In the genomic region with DNA sequence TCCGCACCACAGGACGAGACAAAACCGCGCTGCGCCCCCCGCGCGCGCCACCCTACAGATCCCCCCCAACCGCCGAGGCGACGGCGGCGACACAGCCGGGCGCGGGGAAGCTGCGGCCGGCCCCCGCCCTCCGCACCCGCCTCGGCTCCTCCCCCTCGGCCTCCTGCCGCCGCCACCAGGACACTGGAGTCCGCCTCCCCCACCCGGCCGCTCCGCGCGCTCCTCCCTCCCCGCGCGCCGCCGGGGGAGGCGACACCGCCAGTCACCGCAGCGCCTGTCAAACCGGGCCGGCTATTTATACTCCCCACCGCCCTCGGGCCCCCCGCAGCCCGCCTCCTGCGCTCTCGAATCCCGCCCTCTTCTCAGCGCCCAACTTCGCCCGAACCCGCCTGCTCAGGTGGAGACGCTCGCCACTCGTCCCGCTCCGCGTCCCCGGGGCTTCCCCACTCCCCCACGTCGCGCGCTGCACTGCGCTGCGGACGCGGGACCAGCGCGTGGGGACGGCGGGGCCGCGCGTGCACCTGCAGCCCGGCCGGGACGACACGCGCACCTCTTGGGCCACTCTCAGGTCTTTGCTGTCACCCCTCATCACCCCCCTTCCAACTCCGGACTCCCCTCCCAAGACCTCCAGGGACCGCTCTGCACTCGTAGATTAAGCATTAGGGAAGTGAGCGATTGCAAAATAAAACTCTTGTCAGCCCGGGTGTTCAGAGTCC, we compare ENCODE assay signal across 8 mouse cellular contexts. TPM values are rescaled to one million over a fixed set of nuclear protein-coding genes. Genes with fewer than 3 reads are reported as not detected.
A peak's percentile ranks its signal among the peaks of the same experiment; 100 is the strongest.
DNase-seq lines count a peak whose midpoint lies in the region; ATAC-seq and TF ChIP-seq lines count a peak whose summit lies in the region.

A gene (minus strand): TSS at position 112 of the 716 bp plus-strand sequence.

- no peaks in the 10 kb centered on the region for H3K27me3 ChIP-seq in forebrain, embryonic 16.5 days (replicated peaks; ENCODE audit: control insufficient read depth, insufficient read depth, low read length)
- no peaks in the 10 kb centered on the region for H3K27me3 ChIP-seq in lung, embryonic 14.5 days (ENCODE audit: insufficient read depth, low read length)

- H3K4me2 ChIP-seq in forebrain, embryonic 16.5 days (ENCODE audit: low read length), result peak within 1 kb of the TSS; percentile 85
- H3K4me2 ChIP-seq in lung, embryonic 14.5 days, result peak within 1 kb of the TSS; percentile 92

- under 1% methylated on average over 71 of the region's 87 CpGs for WGBS in forebrain, embryonic 16.5 days
- WGBS in lung, embryonic 14.5 days, result under 1% methylated on average over 61 of the region's 87 CpGs

- peak within 1 kb of the TSS; percentile 84 to 94 for H3K4me3 ChIP-seq in ES-E14 (ENCODE audit: insufficient read depth in 1 of 2, low read depth in 1 of 2, low read length in 2 of 2, poor library complexity in 1 of 2, severe bottlenecking in 1 of 2)
- H3K4me3 ChIP-seq in forebrain, embryonic 16.5 days (replicated peaks; ENCODE audit: low read length), result peak within 1 kb of the TSS; percentile 90
- peak within 1 kb of the TSS; percentile 70 for H3K4me3 ChIP-seq in layer of hippocampus, adult 2 months
- H3K4me3 ChIP-seq in lung, embryonic 14.5 days (ENCODE audit: low read depth, low read length), result peak within 1 kb of the TSS; percentile 96

- no peaks in the 10 kb centered on the region for H3K9me3 ChIP-seq in ES-E14 (ENCODE audit: control insufficient read depth, insufficient read depth, low read depth, low read length)
- no peaks in the 10 kb centered on the region for H3K9me3 ChIP-seq in forebrain, embryonic 16.5 days (ENCODE audit: control insufficient read depth, low read length)
- H3K9me3 ChIP-seq in lung, embryonic 14.5 days (ENCODE audit: low read depth, low read length), result no peaks in the 10 kb centered on the region

- peak within 1 kb of the TSS; percentile 57; the same call in 1 of the 2 replicates for H3K27ac ChIP-seq in ES-E14 (ENCODE audit: insufficient read depth, low read depth, low read length, poor library complexity, severe bottlenecking)
- peak within 1 kb of the TSS; percentile 99 for H3K27ac ChIP-seq in forebrain, embryonic 16.5 days (ENCODE audit: low read length)
- peak within 1 kb of the TSS; percentile 99 for H3K27ac ChIP-seq in layer of hippocampus, adult 2 months
- peak within 1 kb of the TSS; percentile 97 for H3K27ac ChIP-seq in lung, embryonic 14.5 days (ENCODE audit: low read depth)

- H3K9ac ChIP-seq in ES-E14 (ENCODE audit: insufficient read depth, low read depth, low read length, poor library complexity, severe bottlenecking), result peak within 1 kb of the TSS; percentile 70
- peak within 1 kb of the TSS; percentile 94 for H3K9ac ChIP-seq in forebrain, embryonic 16.5 days (replicated peaks; ENCODE audit: low read depth, low read length)
- H3K9ac ChIP-seq in lung, embryonic 14.5 days, result peak within 1 kb of the TSS; percentile 92

- H3K36me3 ChIP-seq in ES-E14 (ENCODE audit: control insufficient read depth, insufficient read depth, low read length, poor library complexity, severe bottlenecking), result no peaks in the 10 kb centered on the region
- no peaks in the 10 kb centered on the region for H3K36me3 ChIP-seq in forebrain, embryonic 16.5 days (ENCODE audit: control insufficient read depth, insufficient read depth)
- H3K36me3 ChIP-seq in lung, embryonic 14.5 days (ENCODE audit: insufficient read depth), result no peaks in the 10 kb centered on the region

- 0 out of 4 replicates have a peak, but pooled peaks cover 0 to 3% of the 10 kb centered on the region in 2 experiments for H3K4me1 ChIP-seq in ES-E14 (ENCODE audit: control insufficient read depth in 2 of 2, insufficient read depth in 2 of 2, low read length in 2 of 2, poor library complexity in 1 of 2)
- peaks cover 8% of the 10 kb centered on the region for H3K4me1 ChIP-seq in forebrain, embryonic 16.5 days (replicated peaks; ENCODE audit: control insufficient read depth, insufficient read depth, low read length)
- H3K4me1 ChIP-seq in lung, embryonic 14.5 days (ENCODE audit: insufficient read depth), result no peaks in the 10 kb centered on the region

- no peak for TF ChIP-seq CTCF in layer of hippocampus, adult 2 months (conservative IDR thresholded peaks at IDR 0.05)
- TF ChIP-seq CTCF in lung, embryonic 14.5 days (IDR thresholded peaks at IDR 0.05; ENCODE audit: low read depth), result no peak

- DNase-seq in ES-E14 (ENCODE audit: low read depth, low spot score), result peak; percentile 56
- peak; percentile 90 for DNase-seq in cerebellum, adult 11-12 months
- DNase-seq in heart, postnatal 25 days (ENCODE audit: low spot score), result peak; percentile 80
- DNase-seq in layer of hippocampus, adult 2 months (ENCODE audit: low spot score in 2 of 2), result peak; percentile 76 to 81
- peak; percentile 90 for DNase-seq in lung, embryonic 14.5 days
- peak; percentile 73 to 75 for DNase-seq in thymus, adult 18-20 months

- in situ Hi-C loops in ES-E14 (cut with MboI; ENCODE audit: low sequenced_read_pairs in 2 of 2, unreplicated experiment in 2 of 2), result no loop called here

- peak; percentile 82 for ATAC-seq in forebrain, embryonic 16.5 days
- peak; percentile 77 for ATAC-seq in lung, embryonic 14.5 days (ENCODE audit: insufficient read depth)
- ATAC-seq in neutrophil, adult 5-6 weeks (ENCODE audit: extremely low read depth, insufficient number of reproducible peaks, low FRiP score, poor library complexity, severe bottlenecking), result peak; percentile 71

- intact Hi-C loops in heart, postnatal 25 days (cut with DNase I), result no loop called here

TF ChIP-seq in ES-E14, 5 proteins besides CTCF, POLR2A, EP300 and RAD21:
- 0 out of 2 replicates have a peak, but pooled peaks have one; percentile 15 for TF ChIP-seq HCFC1 (IDR thresholded peaks at IDR 0.05; ENCODE audit: borderline replicate concordance, insufficient read depth, low read length)
- TF ChIP-seq MAFK (IDR thresholded peaks at IDR 0.05; ENCODE audit: insufficient read depth, low read depth, low read length), result no peak

RNA-seq across cellular contexts. Expression of the gene that starts here (rescaled TPM):
- 26.7 and 28.4 TPM in 2 replicates for total RNA-seq in ES-E14 (2012; rRNA removed)
- polyA plus RNA-seq in forebrain, embryonic 16.5 days (2015; fragmentation: Nextera tagmentation; extraction: Ambion mirVana), result 46.2 and 54.9 TPM in 2 replicates
- total RNA-seq in heart, postnatal 25 days (2021), result 10 to 100 TPM; 55.6 to 65.7 TPM
- 10 to 100 TPM; 54.6 to 54.9 TPM for total RNA-seq in layer of hippocampus, adult 2 months (2021)
- polyA plus RNA-seq in lung, embryonic 14.5 days (2014; fragmentation: Nextera tagmentation; extraction: Ambion mirVana), result 59.4 and 60.8 TPM in 2 replicates
- total RNA-seq in neutrophil, adult 5-6 weeks (2017), result 173 and 175 TPM in 2 replicates

Comparison
In these comparisons a context has a peak if more than half of its experiments do, and no peak if none do; other contexts are left out.
1. Peak in every context shown above with its lines: DNase-seq, ATAC-seq, H3K4me3 ChIP-seq and H3K27ac ChIP-seq.